Mouse (Mus musculus): Measurements from ENCODE around the gene Ucn2. TPM values are rescaled to one million over a fixed set of nuclear protein-coding genes. Genes with fewer than 3 reads are reported as not detected.

The Ucn2 gene
- polyA plus RNA-seq, 1 experiment from 2014 or later, result not detected

DNA sequence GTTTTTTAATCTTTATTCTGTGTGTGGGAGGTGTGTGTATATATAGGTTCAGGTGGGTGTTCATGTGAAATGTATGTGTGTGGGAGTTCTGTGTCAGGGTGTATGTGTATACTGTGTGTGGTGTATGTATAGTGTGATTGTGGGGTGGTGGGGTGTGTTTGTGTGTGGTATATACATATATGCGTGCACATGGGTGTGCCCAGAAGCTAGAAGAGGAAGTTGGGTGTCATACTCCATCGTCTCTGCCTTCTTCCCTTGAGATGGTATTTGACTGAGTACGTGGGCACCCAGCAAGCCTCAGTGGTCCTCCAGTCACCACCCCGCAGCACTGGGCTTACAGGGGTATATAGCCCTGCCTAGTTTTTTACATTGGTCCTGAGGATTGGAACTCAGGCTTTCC, 35.6 kb downstream of the Ucn2 start:
- Histone ChIP-seq H3K27me3 (replicated peaks; ENCODE audit: control insufficient read depth, insufficient read depth, low read length) (no peaks in the 10 kb centered on the region), H3K4me1 (replicated peaks; ENCODE audit: control insufficient read depth, insufficient read depth, low read length) (no peaks in the 10 kb centered on the region), H3K4me2 (ENCODE audit: low read length) (no peak overlapping the region), H3K9ac (replicated peaks; ENCODE audit: low read depth, low read length) (no peak overlapping the region), H3K9me3 (ENCODE audit: control insufficient read depth, low read length) (no peaks in the 10 kb centered on the region), H3K27ac (ENCODE audit: low read length) (no peak overlapping the region), H3K4me3 (replicated peaks; ENCODE audit: low read length) (no peak overlapping the region), H3K36me3 (ENCODE audit: control insufficient read depth, insufficient read depth) (0 out of 2 replicates have a peak, but pooled peaks cover 2% of the 10 kb centered on the region)
- ATAC-seq, result no peak
- WGBS, result 88% methylated on average over 4 of the region's 4 CpGs

DNA sequence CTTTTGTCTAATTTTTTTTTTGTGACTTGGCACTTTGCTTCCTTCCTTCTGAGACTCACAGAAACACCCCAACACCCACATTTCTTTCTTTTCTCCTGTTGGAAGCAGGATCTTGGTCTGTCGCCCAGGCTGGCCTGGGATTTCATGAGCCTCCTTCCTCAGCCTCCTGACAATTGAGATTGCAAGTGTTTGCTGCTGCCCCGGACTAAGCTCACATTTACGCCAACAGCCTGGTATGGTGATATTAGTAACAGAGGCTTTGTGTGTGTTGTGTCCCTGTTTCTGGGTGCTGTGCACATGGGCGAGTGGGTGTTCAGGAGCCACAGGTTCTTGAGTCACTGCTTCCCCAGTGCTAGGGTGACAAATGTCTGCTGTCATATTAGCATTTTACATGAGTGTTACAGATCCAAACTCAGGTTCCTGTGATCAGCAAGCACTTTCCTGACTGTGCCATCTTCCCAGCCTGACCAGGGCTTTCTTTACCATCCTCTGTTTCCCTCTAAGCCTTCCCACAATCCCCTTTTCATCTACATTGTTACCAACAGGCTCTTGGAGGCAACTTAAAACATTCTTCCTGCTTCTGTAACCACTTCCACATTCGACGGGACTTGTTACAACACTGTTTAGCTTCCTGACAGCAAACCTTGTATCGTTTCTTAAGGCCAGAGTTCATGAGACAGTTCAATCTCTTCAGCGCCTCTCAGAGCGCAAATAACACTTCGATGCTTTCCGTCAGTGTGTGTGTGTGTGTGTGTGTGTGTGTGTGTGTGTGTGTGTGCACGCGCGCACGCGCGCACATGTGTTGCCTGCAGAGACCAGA, 37.3 kb downstream of the Ucn2 start:
- ATAC-seq, result no peak

DNA sequence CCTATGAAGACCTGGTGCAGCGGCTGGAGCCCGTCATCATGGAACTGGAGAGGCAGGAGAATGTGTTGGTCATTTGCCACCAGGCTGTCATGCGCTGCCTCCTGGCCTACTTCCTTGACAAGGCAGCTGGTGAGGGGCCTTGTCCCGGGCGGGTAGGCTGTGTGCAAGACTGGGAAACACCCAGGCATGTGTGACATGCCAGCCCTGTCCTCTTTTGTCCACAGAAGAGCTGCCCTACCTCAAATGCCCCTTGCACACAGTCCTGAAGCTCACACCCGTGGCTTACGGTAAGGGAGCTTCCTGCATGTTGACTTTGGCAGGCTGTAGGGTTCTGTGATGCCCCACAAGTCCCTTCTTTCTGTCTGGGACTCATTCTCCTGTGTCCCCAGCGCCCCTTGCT, 41.7 kb downstream of the Ucn2 start:
- Histone ChIP-seq H3K27me3 (replicated peaks; ENCODE audit: control insufficient read depth, insufficient read depth, low read length) (no peaks in the 10 kb centered on the region), H3K9me3 (ENCODE audit: control insufficient read depth, low read length) (no peaks in the 10 kb centered on the region), H3K36me3 (ENCODE audit: control insufficient read depth, insufficient read depth) (peaks cover 2% of the 10 kb centered on the region), H3K27ac (ENCODE audit: low read length) (no peak overlapping the region), H3K4me3 (replicated peaks; ENCODE audit: low read length) (no peak overlapping the region), H3K4me1 (replicated peaks; ENCODE audit: control insufficient read depth, insufficient read depth, low read length) (no peaks in the 10 kb centered on the region), H3K9ac (replicated peaks; ENCODE audit: low read depth, low read length) (no peak overlapping the region), H3K4me2 (ENCODE audit: low read length) (no peak overlapping the region)
- WGBS, result 80% methylated on average over 8 of the region's 8 CpGs
- ATAC-seq, result no peak

More for the DNA sequence above, 37.3 kb downstream of the Ucn2 start:
- H3K4me2 ChIP-seq (ENCODE audit: low read length), result no peak overlapping the region
- 85% methylated on average over 17 of the region's 17 CpGs for WGBS
- H3K4me1 ChIP-seq (replicated peaks; ENCODE audit: control insufficient read depth, insufficient read depth, low read length), result no peaks in the 10 kb centered on the region
- H3K27me3 ChIP-seq (replicated peaks; ENCODE audit: control insufficient read depth, insufficient read depth, low read length), result no peaks in the 10 kb centered on the region
- no peak overlapping the region for H3K27ac ChIP-seq (ENCODE audit: low read length)
- H3K4me3 ChIP-seq (replicated peaks; ENCODE audit: low read length), result no peak overlapping the region
- 0 out of 2 replicates have a peak, but pooled peaks cover 2% of the 10 kb centered on the region for H3K36me3 ChIP-seq (ENCODE audit: control insufficient read depth, insufficient read depth)
- H3K9me3 ChIP-seq (ENCODE audit: control insufficient read depth, low read length), result no peaks in the 10 kb centered on the region
- H3K9ac ChIP-seq (replicated peaks; ENCODE audit: low read depth, low read length), result no peak overlapping the region

GRCm38 (mm10) chr9:109028421-109028820, 42.6 kb downstream of the Ucn2 start:
- Histone ChIP-seq H3K4me1 (replicated peaks; ENCODE audit: control insufficient read depth, insufficient read depth, low read length) (no peaks in the 10 kb centered on the region), H3K9me3 (ENCODE audit: control insufficient read depth, low read length) (no peaks in the 10 kb centered on the region), H3K36me3 (ENCODE audit: control insufficient read depth, insufficient read depth) (peaks cover 2% of the 10 kb centered on the region), H3K9ac (replicated peaks; ENCODE audit: low read depth, low read length) (no peak overlapping the region), H3K27me3 (replicated peaks; ENCODE audit: control insufficient read depth, insufficient read depth, low read length) (no peaks in the 10 kb centered on the region), H3K4me2 (ENCODE audit: low read length) (no peak overlapping the region), H3K27ac (ENCODE audit: low read length) (no peak overlapping the region), H3K4me3 (replicated peaks; ENCODE audit: low read length) (no peak overlapping the region)
- ATAC-seq, result no peak
- 77% methylated on average over 3 of the region's 3 CpGs for WGBS

DNA sequence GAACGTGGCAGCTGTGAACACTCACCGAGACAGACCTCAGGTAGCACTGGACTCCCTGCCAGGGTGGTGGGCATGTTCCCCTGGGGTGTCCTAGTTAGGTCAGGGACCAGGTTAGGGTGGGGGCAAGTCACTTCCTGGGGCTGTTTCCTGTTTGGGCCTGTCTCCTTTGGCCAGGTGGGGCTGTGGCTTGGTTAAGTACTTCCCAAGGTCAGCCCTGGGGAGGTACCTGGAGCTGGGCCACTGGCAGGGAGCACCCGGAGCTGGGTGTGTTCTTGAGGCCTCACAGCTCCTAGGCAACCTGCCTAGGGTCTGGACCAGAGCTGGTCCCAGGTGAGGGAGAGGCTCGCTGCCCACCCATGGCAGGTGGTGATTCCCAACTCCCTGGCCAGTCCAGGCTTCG, 43.1 kb downstream of the Ucn2 start:
- Histone ChIP-seq H3K4me3 (replicated peaks; ENCODE audit: low read length) (no peak overlapping the region), H3K9ac (replicated peaks; ENCODE audit: low read depth, low read length) (no peak overlapping the region), H3K9me3 (ENCODE audit: control insufficient read depth, low read length) (no peaks in the 10 kb centered on the region), H3K27me3 (replicated peaks; ENCODE audit: control insufficient read depth, insufficient read depth, low read length) (no peaks in the 10 kb centered on the region), H3K4me2 (ENCODE audit: low read length) (no peak overlapping the region), H3K27ac (ENCODE audit: low read length) (no peak overlapping the region), H3K36me3 (ENCODE audit: control insufficient read depth, insufficient read depth) (peaks cover 2% of the 10 kb centered on the region), H3K4me1 (replicated peaks; ENCODE audit: control insufficient read depth, insufficient read depth, low read length) (no peaks in the 10 kb centered on the region)
- ATAC-seq, result no peak
- 82% methylated on average over 5 of the region's 5 CpGs for WGBS

DNA sequence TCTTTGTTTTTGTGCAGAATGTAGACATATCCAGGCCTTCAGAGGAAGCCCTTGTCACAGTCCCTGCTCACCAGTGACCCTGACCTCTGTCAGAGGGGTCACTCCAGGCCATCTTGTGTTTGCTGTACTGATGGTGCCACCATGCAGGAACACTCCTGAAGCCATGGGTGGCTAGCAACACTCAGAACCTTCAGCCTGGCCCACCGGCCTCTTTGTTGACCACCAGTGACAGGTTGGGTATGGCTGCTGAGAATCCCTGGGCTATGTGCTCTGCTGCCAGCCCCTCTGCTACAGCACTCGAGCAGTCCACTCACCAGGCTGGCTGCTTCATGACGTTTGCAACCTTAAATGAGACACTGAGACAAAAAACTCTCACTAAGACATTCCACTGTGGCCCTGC, 44.5 kb downstream of the Ucn2 start:
- WGBS, result 71% methylated on average over 3 of the region's 3 CpGs
- no peaks in the 10 kb centered on the region for H3K4me1 ChIP-seq (replicated peaks; ENCODE audit: control insufficient read depth, insufficient read depth, low read length)
- ATAC-seq, result no peak
- no peak overlapping the region for H3K4me3 ChIP-seq (replicated peaks; ENCODE audit: low read length)
- no peaks in the 10 kb centered on the region for H3K27me3 ChIP-seq (replicated peaks; ENCODE audit: control insufficient read depth, insufficient read depth, low read length)
- no peak overlapping the region for H3K9ac ChIP-seq (replicated peaks; ENCODE audit: low read depth, low read length)
- no peaks in the 10 kb centered on the region for H3K9me3 ChIP-seq (ENCODE audit: control insufficient read depth, low read length)
- H3K27ac ChIP-seq (ENCODE audit: low read length), result no peak overlapping the region
- peaks cover 2% of the 10 kb centered on the region for H3K36me3 ChIP-seq (ENCODE audit: control insufficient read depth, insufficient read depth)
- no peak overlapping the region for H3K4me2 ChIP-seq (ENCODE audit: low read length)

GRCm38 (mm10) chr9:109031001-109031400, 45.2 kb downstream of the Ucn2 start:
- Histone ChIP-seq H3K4me2 (ENCODE audit: low read length) (no peak overlapping the region), H3K4me1 (replicated peaks; ENCODE audit: control insufficient read depth, insufficient read depth, low read length) (no peaks in the 10 kb centered on the region), H3K36me3 (ENCODE audit: control insufficient read depth, insufficient read depth) (no peaks in the 10 kb centered on the region; the same call in none of the 2 replicates), H3K4me3 (replicated peaks; ENCODE audit: low read length) (no peak overlapping the region), H3K9ac (replicated peaks; ENCODE audit: low read depth, low read length) (no peak overlapping the region), H3K27me3 (replicated peaks; ENCODE audit: control insufficient read depth, insufficient read depth, low read length) (no peaks in the 10 kb centered on the region), H3K9me3 (ENCODE audit: control insufficient read depth, low read length) (no peaks in the 10 kb centered on the region), H3K27ac (ENCODE audit: low read length) (no peak overlapping the region)
- no peak for ATAC-seq
- 92% methylated on average over 7 of the region's 7 CpGs for WGBS

DNA sequence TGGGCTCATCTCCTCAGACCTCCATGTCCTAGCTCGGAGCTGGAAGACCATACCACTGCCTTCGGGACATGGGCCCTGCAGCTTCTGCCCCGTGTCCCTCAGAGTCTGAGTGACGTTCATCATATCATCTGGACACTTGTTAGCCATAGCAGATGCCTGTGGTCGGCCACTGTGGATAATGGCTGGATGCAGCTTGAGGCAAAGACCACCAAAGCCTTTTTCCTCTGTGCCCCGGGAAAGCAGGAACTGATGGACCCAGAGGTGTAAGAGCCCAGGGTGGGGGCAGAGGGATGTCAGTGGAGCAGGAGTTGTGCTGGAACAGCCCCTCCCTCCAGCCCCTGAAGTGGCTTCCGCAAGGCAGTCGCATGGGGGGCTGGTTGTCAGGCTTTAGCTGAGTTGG, 45.9 kb downstream of the Ucn2 start:
- no peaks in the 10 kb centered on the region for H3K27me3 ChIP-seq (replicated peaks; ENCODE audit: control insufficient read depth, insufficient read depth, low read length)
- no peak overlapping the region for H3K27ac ChIP-seq (ENCODE audit: low read length)
- no peak overlapping the region for H3K9ac ChIP-seq (replicated peaks; ENCODE audit: low read depth, low read length)
- H3K36me3 ChIP-seq (ENCODE audit: control insufficient read depth, insufficient read depth), result no peaks in the 10 kb centered on the region; the same call in none of the 2 replicates
- H3K4me1 ChIP-seq (replicated peaks; ENCODE audit: control insufficient read depth, insufficient read depth, low read length), result no peaks in the 10 kb centered on the region
- H3K4me3 ChIP-seq (replicated peaks; ENCODE audit: low read length), result no peak overlapping the region
- ATAC-seq, result no peak
- no peak overlapping the region for H3K4me2 ChIP-seq (ENCODE audit: low read length)
- no peaks in the 10 kb centered on the region for H3K9me3 ChIP-seq (ENCODE audit: control insufficient read depth, low read length)
- 86% methylated on average over 8 of the region's 8 CpGs for WGBS

- Histone ChIP-seq H3K27ac (ENCODE audit: low read length) (no peak overlapping the region), H3K36me3 (ENCODE audit: control insufficient read depth, insufficient read depth) (no peaks in the 10 kb centered on the region; the same call in none of the 2 replicates), H3K27me3 (replicated peaks; ENCODE audit: control insufficient read depth, insufficient read depth, low read length) (no peaks in the 10 kb centered on the region), H3K4me1 (replicated peaks; ENCODE audit: control insufficient read depth, insufficient read depth, low read length) (no peaks in the 10 kb centered on the region), H3K9ac (replicated peaks; ENCODE audit: low read depth, low read length) (no peak overlapping the region), H3K9me3 (ENCODE audit: control insufficient read depth, low read length) (no peaks in the 10 kb centered on the region), H3K4me3 (replicated peaks; ENCODE audit: low read length) (no peak overlapping the region), H3K4me2 (ENCODE audit: low read length) (no peak overlapping the region)
- 88% methylated on average over 6 of the region's 6 CpGs for WGBS
- ATAC-seq, result no peak
These were observed 46.6 kb downstream of the Ucn2 start for GRCm38 (mm10) chr9:109032435-109032834.
